Mouse (Mus musculus): Measurements from ENCODE around the gene Olfr313. TPM values are rescaled to one million over a fixed set of nuclear protein-coding genes. Genes with fewer than 3 reads are reported as not detected.

The Olfr313 gene
- total RNA-seq, 4 experiments from 2014 or later, result not detected

- no peak for DNase-seq
Observed at GRCm38 (mm10) chr11:58849731-58850130, 34.9 kb downstream of the Olfr313 start.

GRCm38 (mm10) chr11:58860744-58861143 lies 45.9 kb downstream of the Olfr313 start:
- no peak for DNase-seq

GRCm38 (mm10) chr11:58867039-58867953 lies 52.5 kb downstream of the Olfr313 start, which contains the start of gene 2810021J22Rik:
TSS of gene 2810021J22Rik (plus strand) at chr11:58867216.
- DNase-seq, result peak; percentile 65

- no peak for DNase-seq
Observed at GRCm38 (mm10) chr11:58867954-58868330, 53.1 kb downstream of the Olfr313 start.

Other genes starting within 250 kb of the Olfr313 start
- gene Olfr224, start 244.4 kb upstream of the Olfr313 start, total RNA-seq (2022), result not detected
- gene Olfr325, start 237.3 kb upstream of the Olfr313 start, total RNA-seq (2022), result not detected
- gene Olfr324, start 219.9 kb upstream of the Olfr313 start, total RNA-seq (2022), result not detected
- not detected for gene 2210407C18Rik, start 198.9 kb upstream of the Olfr313 start, total RNA-seq (2022)
- not detected for gene Olfr323, start 184.5 kb upstream of the Olfr313 start, total RNA-seq (2022)
- gene Trim58, start 174.5 kb upstream of the Olfr313 start, total RNA-seq (2022), result not detected
- gene Olfr322, start 156.2 kb upstream of the Olfr313 start, total RNA-seq (2022), result not detected
- gene Olfr320, start 133.9 kb upstream of the Olfr313 start, total RNA-seq (2022), result not detected
- gene Olfr319, start 115.8 kb upstream of the Olfr313 start, total RNA-seq (2022), result not detected
- gene Olfr318, start 91.0 kb upstream of the Olfr313 start, total RNA-seq (2022), result not detected
- not detected for gene Olfr317, start 75.8 kb upstream of the Olfr313 start, total RNA-seq (2022)
- gene Olfr316, start 62.3 kb upstream of the Olfr313 start, total RNA-seq (2022), result not detected
- not detected for gene Olfr315, start 41.8 kb upstream of the Olfr313 start, total RNA-seq (2022)
- gene Olfr314, start 32.0 kb upstream of the Olfr313 start, total RNA-seq (2022), result not detected
- 1 to 10 TPM; 2.4 to 3.7 (median 2.9) TPM for gene Fam183b, start 13.0 kb upstream of the Olfr313 start, total RNA-seq (2022)
- gene Olfr312, start 14.2 kb downstream of the Olfr313 start, total RNA-seq (2022), result not detected
- gene Olfr311, start 24.3 kb downstream of the Olfr313 start, total RNA-seq (2022), result not detected
- gene Gm12258, start 32.2 kb downstream of the Olfr313 start, total RNA-seq (2022), result 10 to 100 TPM in 2 of 4 experiments, 1 to 10 TPM in 2; 4.4 to 15.0 (median 10.3) TPM
- 10 to 100 TPM in 1 of 4 experiments, 1 to 10 TPM in 3; 4.7 to 10.8 (median 7.9) TPM for gene 2810021J22Rik, start 52.2 kb downstream of the Olfr313 start, total RNA-seq (2022)
- gene Zfp39, start 89.2 kb downstream of the Olfr313 start, total RNA-seq (2022), result 1 to 10 TPM; 3.8 to 6.3 (median 5.8) TPM
- gene Btnl10, start 102.9 kb downstream of the Olfr313 start, total RNA-seq (2022), result not detected
- gene Rnf187, start 123.9 kb downstream of the Olfr313 start, total RNA-seq (2022), result 100 to 1,000 TPM; 179 to 200 (median 190) TPM
- gene Hist3h2ba, start 133.9 kb downstream of the Olfr313 start, total RNA-seq (2022), result 10 to 100 TPM in 2 of 4 experiments, 1 to 10 TPM in 2; 3.3 to 12.2 (median 7.8) TPM
- gene Hist3h2a, start 139.7 kb downstream of the Olfr313 start, total RNA-seq (2022), result 10 to 100 TPM; 18.8 to 28.5 (median 26.2) TPM
- under 1 TPM; 0.21 to 0.59 (median 0.46) TPM for gene Trim17, start 139.7 kb downstream of the Olfr313 start, total RNA-seq (2022)
- 10 to 100 TPM; 23.2 to 38.7 (median 31.3) TPM for gene Trim11, start 163.1 kb downstream of the Olfr313 start, total RNA-seq (2022)

All from adrenal gland, adult 8-10 months (tissue).